Mouse (Mus musculus) brain, embryonic 14.5 days (tissue): Measurements from ENCODE around the gene Ssbp4.

Source experiments
- CTCF ChIP-seq: fragments of 200-500 bp; IDR thresholded peaks from 2 replicates; pipeline ENCODE4 v1.5.1; 2012; ENCODE audit warnings: inconsistent platforms, mild to moderate bottlenecking, moderate library complexity, borderline replicate concordance; ENCODE audit not compliant: insufficient read depth, insufficient read length; ENCODE audit errors: extremely low read depth
- POLR2A ChIP-seq: fragments of 200-500 bp; IDR thresholded peaks from 2 replicates; pipeline ENCODE4 v1.6.1; 2012; ENCODE audit warnings: mild to moderate bottlenecking, inconsistent platforms, borderline replicate concordance; ENCODE audit not compliant: poor library complexity, insufficient read depth, insufficient read length, severe bottlenecking; ENCODE audit errors: extremely low read depth

DNA sequence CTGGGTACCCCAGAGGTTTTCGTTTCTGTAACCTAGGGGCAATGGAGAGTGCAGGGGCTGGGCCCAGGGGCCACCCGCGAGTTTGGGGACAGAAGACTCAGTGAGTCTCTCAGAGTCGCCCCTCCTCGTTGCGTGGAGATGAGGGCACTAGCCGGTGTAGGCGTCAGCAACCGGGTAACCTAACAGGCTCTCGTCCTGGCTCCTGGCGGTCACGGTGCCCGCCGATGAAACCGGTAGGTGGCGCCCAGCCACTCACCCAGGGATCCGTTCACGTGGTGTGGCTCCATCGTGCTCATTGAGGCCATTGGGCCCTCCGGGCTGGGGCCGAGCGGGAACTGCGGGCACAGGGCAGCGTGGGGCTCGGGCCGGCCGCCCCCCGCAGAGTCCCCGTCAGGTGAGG is 10.4 kb downstream of the Ssbp4 start:
- TF ChIP-seq CTCF, result peak; percentile 81
- no peak for TF ChIP-seq POLR2A
